Mouse (Mus musculus) lung, adult 2 months (tissue): ENCODE results near the gene Lrrc4b. TPM values are rescaled to one million over a fixed set of nuclear protein-coding genes. Genes with fewer than 3 reads are reported as not detected.

Experiments
- DNase-seq: peaks from one replicate; pipeline ENCODE4 v3.0.0; 2022
- H3K4me1 ChIP-seq: fragments of 200-500 bp; 2 replicates; pipeline ENCODE4 v1.6.1; 2011; ENCODE audit warnings: low read length; ENCODE audit not compliant: control insufficient read depth, insufficient read depth
- H3K4me3 ChIP-seq: fragments of 200-500 bp; replicated peaks from 2 replicates; pipeline ENCODE3; 2011; ENCODE audit warnings: low read depth, mild to moderate bottlenecking, control low read depth, low read length; ENCODE audit errors: extremely low read depth
- CTCF ChIP-seq: fragments of 200-500 bp; IDR thresholded peaks from 2 replicates; pipeline ENCODE4 v1.5.1; 2011; ENCODE audit warnings: mild to moderate bottlenecking, low read length, control low read depth; ENCODE audit not compliant: insufficient read depth
- POLR2A ChIP-seq: fragments of 200-500 bp; IDR thresholded peaks from 2 replicates; pipeline ENCODE4 v1.6.1; 2011; ENCODE audit warnings: low read depth, mild to moderate bottlenecking, control low read depth, low read length, borderline replicate concordance; ENCODE audit errors: extremely low read depth
- polyA plus RNA-seq: library from polyadenylated mRNA; depleted of rRNA; stranded (reverse); fragments of >200 nt; gene quantifications from 2 replicates; pipeline ENCODE4 v1.2.3, GENCODE M21; 2012; rRNA removed

Lrrc4b gene
- polyA plus RNA-seq, 1 experiment = 4.9 TPM

DNA sequence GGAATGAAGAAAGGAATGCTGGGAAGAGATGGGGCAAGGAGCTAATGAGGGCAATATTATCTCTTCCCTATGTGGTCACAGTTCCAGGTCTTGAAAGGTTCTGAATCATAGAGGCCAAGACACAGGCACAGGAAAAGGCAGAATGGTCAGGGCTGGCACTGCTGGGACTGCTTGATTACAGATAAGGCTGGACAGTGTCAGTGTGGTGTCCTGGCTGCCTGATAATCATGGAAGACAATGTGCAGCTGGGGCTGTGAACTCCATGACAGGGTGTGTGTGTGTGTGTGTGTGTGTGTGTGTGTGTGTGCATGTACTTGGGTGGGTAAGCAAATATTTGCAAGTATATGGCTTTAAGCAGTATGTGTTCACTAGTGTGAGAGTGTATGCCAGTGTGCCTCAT, 78.7 kb downstream of the Lrrc4b start:
- DNase-seq = no peak
- Histone ChIP-seq H3K4me3 (no peak overlapping the region), H3K4me1 (no peaks in the 10 kb centered on the region)
- TF ChIP-seq POLR2A (no peak), CTCF (no peak)

Other genes with a start within 250 kb of the Lrrc4b start
- gene Klk1b24, start 240.8 kb upstream of the Lrrc4b start, polyA plus RNA-seq = not detected in 2 replicates
- gene Klk1b3, start 230.8 kb upstream of the Lrrc4b start, polyA plus RNA-seq = not detected in 2 replicates
- 0.15 TPM in 1 of 2 replicates, not detected in the other for gene Klk1b4, start 221.6 kb upstream of the Lrrc4b start, polyA plus RNA-seq
- gene Klk1b5, start 213.1 kb upstream of the Lrrc4b start, polyA plus RNA-seq = not detected in 2 replicates
- 1.9 and 18.3 TPM in 2 replicates for gene Klk1, start 203.7 kb upstream of the Lrrc4b start, polyA plus RNA-seq
- gene Gm36864, start 192.8 kb upstream of the Lrrc4b start, polyA plus RNA-seq = not detected in 2 replicates
- gene 1700028J19Rik, start 182.3 kb upstream of the Lrrc4b start, polyA plus RNA-seq = 0.85 and 1.1 TPM in 2 replicates
- gene 2410002F23Rik, start 182.3 kb upstream of the Lrrc4b start, polyA plus RNA-seq = 60.0 and 63.7 TPM in 2 replicates
- gene Acp4, start 171.6 kb upstream of the Lrrc4b start, polyA plus RNA-seq = not detected in 2 replicates
- gene Gm15517, start 167.6 kb upstream of the Lrrc4b start, polyA plus RNA-seq = not detected in 2 replicates
- gene Clec11a, start 122.1 kb upstream of the Lrrc4b start, polyA plus RNA-seq = 9.4 and 11.5 TPM in 2 replicates
- 0.44 and 0.65 TPM in 2 replicates for gene Shank1, start 118.8 kb upstream of the Lrrc4b start, polyA plus RNA-seq
- gene Syt3, start 44.9 kb upstream of the Lrrc4b start, polyA plus RNA-seq = 2.8 and 3.1 TPM in 2 replicates
- gene 1700008O03Rik, start 43.2 kb upstream of the Lrrc4b start, polyA plus RNA-seq = 0.98 and 1.2 TPM in 2 replicates
- gene Aspdh, start 36.4 kb downstream of the Lrrc4b start, polyA plus RNA-seq = 0.24 and 0.50 TPM in 2 replicates
- 164 and 175 TPM in 2 replicates for gene Josd2, start 39.0 kb downstream of the Lrrc4b start, polyA plus RNA-seq
- gene Emc10, start 67.5 kb downstream of the Lrrc4b start, polyA plus RNA-seq = 250 and 268 TPM in 2 replicates
- 9.5 and 10.3 TPM in 2 replicates for gene Fam71e1, start 67.6 kb downstream of the Lrrc4b start, polyA plus RNA-seq
- 1.0 and 10.5 TPM in 2 replicates for gene Mybpc2, start 95.6 kb downstream of the Lrrc4b start, polyA plus RNA-seq
- gene Spib, start 103.1 kb downstream of the Lrrc4b start, polyA plus RNA-seq = 11.2 and 11.7 TPM in 2 replicates
- 34.3 and 38.3 TPM in 2 replicates for gene Pold1, start 119.8 kb downstream of the Lrrc4b start, polyA plus RNA-seq
- 194 and 216 TPM in 2 replicates for gene Nr1h2, start 124.9 kb downstream of the Lrrc4b start, polyA plus RNA-seq
- 576 and 610 TPM in 2 replicates for gene Napsa, start 143.4 kb downstream of the Lrrc4b start, polyA plus RNA-seq
- 36.0 and 42.5 TPM in 2 replicates for gene Kcnc3, start 161.6 kb downstream of the Lrrc4b start, polyA plus RNA-seq
- 223 and 227 TPM in 2 replicates for gene Myh14, start 241.8 kb downstream of the Lrrc4b start, polyA plus RNA-seq